Mouse (Mus musculus): ENCODE results near the gene Gmpr. TPM values are rescaled to one million over a fixed set of nuclear protein-coding genes. Genes with fewer than 3 reads are reported as not detected.
A peak's percentile ranks its signal among the peaks of the same experiment; 100 is the strongest.

Gmpr gene
- polyA plus RNA-seq, 1 experiment from 2014 or later: 40.7 TPM

DNA sequence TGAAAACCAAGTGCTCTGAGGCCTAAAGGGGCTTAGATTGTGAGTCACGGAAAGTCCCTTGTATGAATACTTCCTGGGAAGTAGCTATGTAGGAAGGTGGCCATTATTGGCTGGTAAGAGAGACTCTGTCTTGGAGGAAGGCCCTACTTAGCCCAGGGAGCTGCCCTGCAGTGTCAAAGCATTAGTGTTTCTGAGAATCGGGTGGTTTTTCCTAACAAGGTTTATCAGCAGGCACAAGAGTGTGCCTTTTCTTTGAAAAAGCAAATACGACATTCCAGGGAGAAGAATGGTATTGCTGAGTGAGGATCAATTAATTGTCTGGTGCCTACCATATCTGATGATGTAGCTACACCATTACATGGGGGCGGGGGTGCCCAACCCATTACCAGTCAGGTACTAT lies 39.7 kb downstream of the Gmpr start:
- H3K9me3 ChIP-seq (ENCODE audit: control insufficient read depth, low read length): no peaks in the 10 kb centered on the region
- no peak overlapping the region for H3K4me3 ChIP-seq (ENCODE audit: low read length)
- no peak overlapping the region for H3K27ac ChIP-seq (ENCODE audit: low read depth, low read length)
- WGBS: 83% methylated on average over 4 of the region's 4 CpGs
- no peak overlapping the region for H3K9ac ChIP-seq (ENCODE audit: low read depth, low read length)
- no peaks in the 10 kb centered on the region for H3K36me3 ChIP-seq (ENCODE audit: control insufficient read depth, insufficient read depth, low read length)
- no peaks in the 10 kb centered on the region for H3K4me1 ChIP-seq (ENCODE audit: control insufficient read depth, insufficient read depth, low read depth, low read length)
- ATAC-seq: no peak
- no peak overlapping the region for H3K4me2 ChIP-seq (ENCODE audit: low read length)
- no peaks in the 10 kb centered on the region for H3K27me3 ChIP-seq (replicated peaks; ENCODE audit: control insufficient read depth, insufficient read depth, low read length)

DNA sequence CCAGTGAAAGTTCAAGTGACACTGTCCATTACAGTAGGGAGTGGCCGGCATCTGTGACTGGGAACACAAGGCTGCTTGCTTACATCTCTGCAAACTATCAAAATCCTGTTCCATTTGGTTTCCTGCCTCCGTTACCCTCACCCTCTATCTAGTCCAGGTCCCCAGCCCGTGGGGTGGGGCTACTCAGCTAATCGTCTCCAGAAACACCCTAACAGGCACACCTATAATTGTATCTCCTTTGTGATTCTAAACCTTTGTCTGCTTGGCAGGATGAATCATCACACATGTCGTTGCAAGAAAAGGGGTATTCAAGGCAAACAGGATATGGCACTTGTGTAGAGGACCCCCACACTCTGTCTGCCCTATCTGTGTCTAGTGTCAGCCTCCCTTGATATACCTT lies 40.3 kb downstream of the Gmpr start:
- Histone ChIP-seq H3K4me3 (ENCODE audit: low read length) (no peak overlapping the region), H3K4me1 (ENCODE audit: control insufficient read depth, insufficient read depth, low read depth, low read length) (no peaks in the 10 kb centered on the region), H3K27ac (ENCODE audit: low read depth, low read length) (no peak overlapping the region), H3K36me3 (ENCODE audit: control insufficient read depth, insufficient read depth, low read length) (no peaks in the 10 kb centered on the region), H3K27me3 (replicated peaks; ENCODE audit: control insufficient read depth, insufficient read depth, low read length) (no peaks in the 10 kb centered on the region), H3K9ac (ENCODE audit: low read depth, low read length) (no peak overlapping the region), H3K9me3 (ENCODE audit: control insufficient read depth, low read length) (no peaks in the 10 kb centered on the region), H3K4me2 (ENCODE audit: low read length) (no peak overlapping the region)
- WGBS: 84% methylated on average over 5 of the region's 5 CpGs
- no peak for ATAC-seq

DNA sequence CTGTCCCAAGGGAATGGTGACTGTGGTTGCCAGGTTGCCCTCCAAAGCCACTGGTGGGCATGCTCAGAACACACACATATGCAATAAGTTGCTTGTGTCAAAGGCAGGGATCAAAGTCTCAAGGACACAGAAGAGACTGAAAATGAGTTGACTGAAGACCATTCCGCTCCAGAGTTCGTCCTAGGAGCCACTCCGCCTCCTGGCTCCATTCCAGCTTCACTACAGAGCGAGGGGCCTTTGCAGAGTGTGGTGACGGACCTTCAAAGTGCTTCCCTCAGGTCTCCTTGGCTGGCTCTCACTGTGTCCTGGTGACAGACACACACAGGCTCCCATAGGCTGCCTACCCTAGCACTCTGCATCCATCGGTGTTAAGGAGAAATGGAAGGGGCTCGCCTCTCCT lies 46.4 kb downstream of the Gmpr start:
- H3K4me1 ChIP-seq (ENCODE audit: control insufficient read depth, insufficient read depth, low read depth, low read length): peaks cover 2% of the 10 kb centered on the region; the same call in 1 of the 2 replicates
- 44% methylated on average over 7 of the region's 7 CpGs for WGBS
- no peaks in the 10 kb centered on the region for H3K36me3 ChIP-seq (ENCODE audit: control insufficient read depth, insufficient read depth, low read length)
- H3K4me3 ChIP-seq (ENCODE audit: low read length): no peak overlapping the region
- H3K9me3 ChIP-seq (ENCODE audit: control insufficient read depth, low read length): no peaks in the 10 kb centered on the region
- H3K27ac ChIP-seq (ENCODE audit: low read depth, low read length): no peak overlapping the region
- no peaks in the 10 kb centered on the region; the same call in 1 of the 2 replicates for H3K27me3 ChIP-seq (replicated peaks; ENCODE audit: control insufficient read depth, insufficient read depth, low read length)
- no peak overlapping the region for H3K4me2 ChIP-seq (ENCODE audit: low read length)
- H3K9ac ChIP-seq (ENCODE audit: low read depth, low read length): no peak overlapping the region
- no peak for ATAC-seq

DNA sequence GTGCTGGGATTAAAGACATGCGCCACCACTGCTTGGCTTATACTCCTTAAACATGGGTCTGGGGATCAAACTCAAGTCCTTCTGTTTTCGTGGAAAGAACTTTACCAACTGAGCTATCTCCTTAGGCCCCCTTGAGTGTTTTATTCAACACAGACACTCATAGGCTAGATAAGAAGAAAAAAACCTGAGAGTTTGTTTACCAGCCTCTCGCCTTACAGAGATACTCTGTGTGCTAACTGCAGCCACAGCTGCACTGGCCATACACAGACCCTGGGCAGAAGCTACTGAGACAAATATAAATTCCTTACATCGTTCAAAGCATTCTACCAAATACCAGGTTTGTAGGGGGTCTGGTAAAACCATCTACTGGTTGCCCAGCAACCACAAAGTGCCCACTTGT lies 51.1 kb downstream of the Gmpr start:
- Histone ChIP-seq H3K9ac (ENCODE audit: low read depth, low read length) (no peak overlapping the region), H3K4me2 (ENCODE audit: low read length) (no peak overlapping the region), H3K4me3 (ENCODE audit: low read length) (no peak overlapping the region), H3K27ac (ENCODE audit: low read depth, low read length) (no peak overlapping the region), H3K27me3 (replicated peaks; ENCODE audit: control insufficient read depth, insufficient read depth, low read length) (no peaks in the 10 kb centered on the region; the same call in 1 of the 2 replicates), H3K36me3 (ENCODE audit: control insufficient read depth, insufficient read depth, low read length) (no peaks in the 10 kb centered on the region), H3K9me3 (ENCODE audit: control insufficient read depth, low read length) (no peaks in the 10 kb centered on the region), H3K4me1 (ENCODE audit: control insufficient read depth, insufficient read depth, low read depth, low read length) (peaks cover 2% of the 10 kb centered on the region; the same call in 1 of the 2 replicates)
- 62% methylated on average over 4 of the region's 4 CpGs for WGBS
- no peak for ATAC-seq

DNA sequence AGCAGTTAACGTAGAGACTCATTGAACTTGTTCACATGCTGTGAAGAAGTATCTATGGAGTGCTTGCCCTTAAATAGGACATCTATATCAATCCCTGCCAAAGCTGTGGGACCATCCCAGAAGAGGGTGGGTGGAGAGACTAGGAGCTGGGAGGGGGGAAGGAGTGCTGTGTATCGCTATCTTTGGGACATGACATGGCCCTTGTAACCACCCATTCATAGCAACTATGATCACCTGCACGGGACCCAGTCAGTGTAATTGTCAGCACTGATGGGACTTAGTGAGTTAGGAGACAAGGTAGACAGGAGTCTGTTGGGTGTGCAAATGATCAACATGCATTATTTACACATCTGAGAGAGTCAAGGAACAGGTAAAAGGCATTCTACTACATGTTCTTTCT lies 52.0 kb downstream of the Gmpr start:
- Histone ChIP-seq H3K27me3 (replicated peaks; ENCODE audit: control insufficient read depth, insufficient read depth, low read length) (no peaks in the 10 kb centered on the region; the same call in 1 of the 2 replicates), H3K4me1 (ENCODE audit: control insufficient read depth, insufficient read depth, low read depth, low read length) (no peaks in the 10 kb centered on the region), H3K9me3 (ENCODE audit: control insufficient read depth, low read length) (no peaks in the 10 kb centered on the region), H3K36me3 (ENCODE audit: control insufficient read depth, insufficient read depth, low read length) (no peaks in the 10 kb centered on the region), H3K4me3 (ENCODE audit: low read length) (no peak overlapping the region), H3K9ac (ENCODE audit: low read depth, low read length) (no peak overlapping the region), H3K27ac (ENCODE audit: low read depth, low read length) (no peak overlapping the region), H3K4me2 (ENCODE audit: low read length) (no peak overlapping the region)
- WGBS: 87% methylated on average over 3 of the region's 3 CpGs
- ATAC-seq: no peak

DNA sequence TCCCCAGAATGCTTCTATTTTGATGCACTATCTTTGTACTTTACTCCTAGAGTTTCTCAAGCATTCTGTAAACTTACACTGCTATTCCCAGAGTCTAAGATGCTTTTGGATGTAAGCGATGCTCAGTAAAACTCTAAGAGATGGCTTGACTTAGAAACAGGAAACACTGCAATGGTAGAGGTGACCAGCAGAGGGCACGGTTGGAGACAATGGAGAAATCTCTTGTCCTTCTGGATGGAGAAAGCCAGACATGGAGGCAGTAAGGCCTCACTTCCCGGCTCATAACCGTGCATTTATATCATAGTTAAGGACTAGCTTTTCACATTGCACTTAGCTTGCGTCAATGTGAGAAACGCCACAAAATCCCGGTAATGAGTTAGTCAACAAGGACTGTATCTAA lies 53.3 kb downstream of the Gmpr start:
- H3K36me3 ChIP-seq (ENCODE audit: control insufficient read depth, insufficient read depth, low read length): no peaks in the 10 kb centered on the region
- no peak overlapping the region for H3K9ac ChIP-seq (ENCODE audit: low read depth, low read length)
- H3K27ac ChIP-seq (ENCODE audit: low read depth, low read length): no peak overlapping the region
- no peaks in the 10 kb centered on the region; the same call in 1 of the 2 replicates for H3K27me3 ChIP-seq (replicated peaks; ENCODE audit: control insufficient read depth, insufficient read depth, low read length)
- WGBS: 83% methylated on average over 7 of the region's 7 CpGs
- H3K4me1 ChIP-seq (ENCODE audit: control insufficient read depth, insufficient read depth, low read depth, low read length): no peaks in the 10 kb centered on the region
- no peak overlapping the region for H3K4me2 ChIP-seq (ENCODE audit: low read length)
- ATAC-seq: no peak
- no peaks in the 10 kb centered on the region for H3K9me3 ChIP-seq (ENCODE audit: control insufficient read depth, low read length)
- H3K4me3 ChIP-seq (ENCODE audit: low read length): no peak overlapping the region

DNA sequence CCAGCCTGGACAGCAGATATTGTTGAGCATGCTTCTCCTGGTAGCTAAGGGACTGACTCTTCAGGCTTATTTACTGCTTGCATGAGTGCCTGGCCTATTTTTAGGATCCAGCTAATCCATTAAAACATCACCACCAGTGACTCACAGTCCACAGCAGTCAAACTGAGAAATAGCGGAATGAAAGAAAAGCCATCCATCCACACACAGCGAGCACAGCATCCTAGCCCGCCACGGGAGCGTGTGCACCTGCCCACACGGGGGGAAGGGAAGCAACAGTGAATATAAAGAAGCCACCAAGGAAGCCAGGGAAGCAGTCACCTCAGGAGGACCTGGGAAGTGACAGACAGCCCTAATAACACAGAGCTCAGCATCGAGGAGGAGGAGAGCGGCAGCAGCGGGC lies 54.8 kb downstream of the Gmpr start:
- Histone ChIP-seq H3K9ac (ENCODE audit: low read depth, low read length) (no peak overlapping the region), H3K4me2 (ENCODE audit: low read length) (no peak overlapping the region), H3K4me1 (ENCODE audit: control insufficient read depth, insufficient read depth, low read depth, low read length) (no peaks in the 10 kb centered on the region), H3K36me3 (ENCODE audit: control insufficient read depth, insufficient read depth, low read length) (no peaks in the 10 kb centered on the region), H3K27ac (ENCODE audit: low read depth, low read length) (no peak overlapping the region), H3K27me3 (replicated peaks; ENCODE audit: control insufficient read depth, insufficient read depth, low read length) (no peaks in the 10 kb centered on the region; the same call in 1 of the 2 replicates), H3K9me3 (ENCODE audit: control insufficient read depth, low read length) (no peaks in the 10 kb centered on the region), H3K4me3 (ENCODE audit: low read length) (no peak overlapping the region)
- 0 out of 2 replicates have a peak, but pooled peaks have one; percentile 30 for ATAC-seq
- WGBS: 78% methylated on average over 9 of the region's 9 CpGs

DNA sequence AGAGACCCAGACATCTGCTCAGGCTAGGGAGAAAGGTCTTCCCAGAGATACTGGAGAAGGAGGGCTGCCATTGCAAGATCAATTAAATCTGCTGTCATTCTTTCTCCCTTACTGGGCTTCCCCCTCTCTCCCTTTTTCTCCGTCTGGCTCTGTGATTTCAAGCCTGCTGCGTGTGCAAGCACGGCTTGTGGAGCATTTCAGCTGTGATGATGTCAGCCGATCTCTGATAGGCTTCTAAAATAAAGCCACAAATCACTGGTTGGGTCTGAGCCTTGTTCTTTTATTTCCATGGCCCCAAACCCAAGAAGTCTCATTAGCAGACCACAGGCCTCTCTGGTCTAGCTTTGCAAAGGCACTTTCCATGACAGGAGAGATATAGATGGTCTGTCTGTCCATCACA lies 57.7 kb downstream of the Gmpr start:
- H3K4me1 ChIP-seq (ENCODE audit: control insufficient read depth, insufficient read depth, low read depth, low read length): no peaks in the 10 kb centered on the region
- H3K4me3 ChIP-seq (ENCODE audit: low read length): no peak overlapping the region
- H3K27ac ChIP-seq (ENCODE audit: low read depth, low read length): 0 out of 2 replicates have a peak overlapping the region, but pooled peaks have one; percentile 3
- no peak overlapping the region for H3K4me2 ChIP-seq (ENCODE audit: low read length)
- ATAC-seq: no peak
- no peak overlapping the region for H3K9ac ChIP-seq (ENCODE audit: low read depth, low read length)
- no peaks in the 10 kb centered on the region for H3K36me3 ChIP-seq (ENCODE audit: control insufficient read depth, insufficient read depth, low read length)
- no peaks in the 10 kb centered on the region for H3K27me3 ChIP-seq (replicated peaks; ENCODE audit: control insufficient read depth, insufficient read depth, low read length)
- H3K9me3 ChIP-seq (ENCODE audit: control insufficient read depth, low read length): no peaks in the 10 kb centered on the region
- WGBS: 63% methylated on average over 4 of the region's 4 CpGs

DNA sequence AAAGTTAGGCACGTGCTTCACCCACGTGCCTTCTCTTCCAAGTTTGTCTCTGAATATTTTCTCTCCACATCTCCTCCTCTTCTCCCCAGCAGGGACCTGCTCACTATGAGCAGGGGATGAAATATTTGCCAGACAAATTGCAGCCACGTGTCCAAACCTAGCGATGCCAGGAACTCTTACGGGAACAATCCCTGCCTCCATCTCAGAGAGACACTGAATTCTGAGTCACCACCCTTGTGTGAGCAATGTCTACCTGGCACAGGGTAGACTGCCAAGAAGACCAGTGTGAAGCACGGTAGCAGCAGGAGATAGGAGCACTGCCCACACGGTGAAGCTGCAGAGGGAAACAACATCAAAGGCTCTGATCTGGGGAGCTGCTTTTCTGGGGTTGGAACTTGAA lies 62.7 kb downstream of the Gmpr start:
- WGBS: 67% methylated on average over 7 of the region's 7 CpGs
- Histone ChIP-seq H3K27ac (ENCODE audit: low read depth, low read length) (no peak overlapping the region), H3K4me3 (ENCODE audit: low read length) (no peak overlapping the region), H3K36me3 (ENCODE audit: control insufficient read depth, insufficient read depth, low read length) (no peaks in the 10 kb centered on the region), H3K27me3 (replicated peaks; ENCODE audit: control insufficient read depth, insufficient read depth, low read length) (no peaks in the 10 kb centered on the region), H3K9ac (ENCODE audit: low read depth, low read length) (no peak overlapping the region), H3K4me1 (ENCODE audit: control insufficient read depth, insufficient read depth, low read depth, low read length) (peaks cover 9% of the 10 kb centered on the region), H3K4me2 (ENCODE audit: low read length) (no peak overlapping the region), H3K9me3 (ENCODE audit: control insufficient read depth, low read length) (no peaks in the 10 kb centered on the region)
- no peak for ATAC-seq

DNA sequence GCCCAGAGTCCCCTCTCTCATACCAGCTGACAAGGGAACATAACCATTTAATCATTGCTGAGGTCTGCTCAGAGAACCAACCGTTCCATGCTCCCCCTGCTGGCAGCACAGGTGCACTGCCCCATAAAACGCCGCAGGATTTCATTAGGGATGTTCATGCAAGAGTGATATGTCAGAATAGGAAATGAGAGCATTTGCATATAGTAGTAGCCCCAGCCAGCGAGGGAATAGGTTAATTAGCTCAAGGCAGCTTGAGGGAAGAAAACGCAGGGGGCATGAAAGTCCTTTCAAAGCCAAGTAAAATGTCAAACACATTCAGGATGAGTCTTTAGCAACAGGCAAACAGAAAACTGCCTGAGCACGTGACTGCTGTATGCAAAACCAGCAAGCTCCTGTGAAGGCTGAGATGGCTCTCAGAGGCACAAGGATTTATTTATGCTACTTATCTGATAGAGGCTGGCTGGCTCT lies 64.6 kb downstream of the Gmpr start:
- WGBS: under 1% methylated on average over 6 of the region's 6 CpGs
- peak; percentile 85 for ATAC-seq
- Histone ChIP-seq H3K4me1 (ENCODE audit: control insufficient read depth, insufficient read depth, low read depth, low read length) (peaks cover 9% of the 10 kb centered on the region), H3K27me3 (replicated peaks; ENCODE audit: control insufficient read depth, insufficient read depth, low read length) (no peaks in the 10 kb centered on the region), H3K27ac (ENCODE audit: low read depth, low read length) (no peak overlapping the region; the same call in 1 of the 2 replicates), H3K4me2 (ENCODE audit: low read length) (peak overlapping the region; percentile 45), H3K4me3 (ENCODE audit: low read length) (0 out of 2 replicates have a peak overlapping the region, but pooled peaks have one; percentile 11), H3K9ac (ENCODE audit: low read depth, low read length) (no peak overlapping the region), H3K9me3 (ENCODE audit: control insufficient read depth, low read length) (no peaks in the 10 kb centered on the region), H3K36me3 (ENCODE audit: control insufficient read depth, insufficient read depth, low read length) (no peaks in the 10 kb centered on the region)
